8 mouse cellular contexts compared by ENCODE assay signal in the genomic region with DNA sequence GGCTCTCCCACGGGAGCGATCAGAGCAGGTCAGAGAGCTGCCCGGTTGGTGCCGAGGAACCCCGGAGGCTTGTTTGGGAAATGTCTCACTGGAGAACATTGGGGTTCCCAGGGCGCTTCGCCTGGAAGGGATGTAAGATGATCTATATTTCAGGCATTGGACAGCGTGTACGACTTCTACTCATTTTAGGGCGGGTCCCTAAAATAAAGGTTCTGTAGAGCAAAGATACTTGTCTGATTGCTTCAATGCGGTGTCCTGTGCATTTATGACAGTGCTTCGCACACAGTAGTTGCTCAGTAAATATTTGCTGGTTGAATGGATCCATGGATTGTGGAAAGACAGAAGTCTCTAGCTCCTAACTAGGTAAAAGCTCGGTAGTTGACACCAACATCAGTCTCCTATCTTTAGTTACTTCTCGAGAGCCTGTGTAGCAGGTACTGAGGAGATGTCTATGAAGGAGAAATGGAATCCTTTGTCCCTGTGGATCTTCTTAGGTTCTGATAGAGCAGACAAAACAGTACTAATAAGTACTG. TPM values are rescaled to one million over a fixed set of nuclear protein-coding genes. Genes with fewer than 3 reads are reported as not detected.
DNase-seq lines count a peak whose midpoint lies in the region; ATAC-seq lines count a peak whose summit lies in the region.

No protein-coding gene starts in this region.

- ATAC-seq in lung, embryonic 15.5 days (ENCODE audit: borderline replicate concordance, extremely low read depth, low FRiP score, low TSS enrichment) = no peak
- no peak for ATAC-seq in embryonic facial prominence, embryonic 11.5 days (replicated peaks; ENCODE audit: insufficient number of reproducible peaks, low FRiP score, low TSS enrichment, low read depth)
- ATAC-seq in neural tube, embryonic 13.5 days (ENCODE audit: low read depth) = no peak

- no peak for DNase-seq in lung, postnatal 25 days (ENCODE audit: low spot score)
- DNase-seq in embryonic facial prominence, embryonic 11.5 days (ENCODE audit: low spot score) = no peak
- DNase-seq in limb, embryonic 10.5 days (ENCODE audit: low spot score) = no peak
- no peak for DNase-seq in lung, postnatal 36 days
- DNase-seq in testis, postnatal 10 days (ENCODE audit: low spot score) = no peak
- DNase-seq in kidney, adult 9 months = no peak

- WGBS in lung, embryonic 15.5 days = 12% methylated on average over 14 of the region's 14 CpGs
- WGBS in embryonic facial prominence, embryonic 11.5 days = 24% methylated on average over 14 of the region's 14 CpGs
- WGBS in limb, embryonic 10.5 days = 27% methylated on average over 14 of the region's 14 CpGs
- WGBS in neural tube, embryonic 13.5 days = 25% methylated on average over 14 of the region's 14 CpGs

- H3K36me3 ChIP-seq in lung, embryonic 15.5 days = no peaks in the 10 kb centered on the region
- H3K36me3 ChIP-seq in embryonic facial prominence, embryonic 11.5 days (replicated peaks; ENCODE audit: control insufficient read depth, insufficient read depth, low read depth, low read length) = no peaks in the 10 kb centered on the region
- H3K36me3 ChIP-seq in limb, embryonic 10.5 days = no peaks in the 10 kb centered on the region
- H3K36me3 ChIP-seq in neural tube, embryonic 13.5 days = no peaks in the 10 kb centered on the region

- no peaks in the 10 kb centered on the region for H3K27me3 ChIP-seq in lung, embryonic 15.5 days
- no peaks in the 10 kb centered on the region for H3K27me3 ChIP-seq in embryonic facial prominence, embryonic 11.5 days (ENCODE audit: control insufficient read depth, insufficient read depth, low read length)
- no peaks in the 10 kb centered on the region for H3K27me3 ChIP-seq in limb, embryonic 10.5 days (ENCODE audit: low read depth, poor library complexity, severe bottlenecking)
- no peaks in the 10 kb centered on the region; the same call in 1 of the 2 replicates for H3K27me3 ChIP-seq in neural tube, embryonic 13.5 days

- H3K9ac ChIP-seq in lung, embryonic 15.5 days = peak overlapping the region; percentile 68
- peak overlapping the region; percentile 79 for H3K9ac ChIP-seq in embryonic facial prominence, embryonic 11.5 days (replicated peaks; ENCODE audit: low read length)
- H3K9ac ChIP-seq in neural tube, embryonic 13.5 days = peak overlapping the region; percentile 85

- H3K27ac ChIP-seq in lung, embryonic 15.5 days = peak overlapping the region; percentile 72
- H3K27ac ChIP-seq in embryonic facial prominence, embryonic 11.5 days (replicated peaks; ENCODE audit: low read depth, low read length) = no peak overlapping the region
- H3K27ac ChIP-seq in limb, embryonic 10.5 days = peak overlapping the region; percentile 87
- peak overlapping the region; percentile 65; the same call in 1 of the 2 replicates for H3K27ac ChIP-seq in neural tube, embryonic 13.5 days (replicated peaks)

- peaks cover 17% of the 10 kb centered on the region; the same call in 1 of the 2 replicates for H3K4me1 ChIP-seq in lung, embryonic 15.5 days
- 0 out of 2 replicates have a peak, but pooled peaks cover 3% of the 10 kb centered on the region for H3K4me1 ChIP-seq in embryonic facial prominence, embryonic 11.5 days (ENCODE audit: control insufficient read depth, insufficient read depth, low read length)
- H3K4me1 ChIP-seq in limb, embryonic 10.5 days = peaks cover 19% of the 10 kb centered on the region
- peaks cover 16% of the 10 kb centered on the region for H3K4me1 ChIP-seq in neural tube, embryonic 13.5 days (replicated peaks)

- H3K4me3 ChIP-seq in lung, embryonic 15.5 days = peak overlapping the region; percentile 77
- H3K4me3 ChIP-seq in embryonic facial prominence, embryonic 11.5 days (ENCODE audit: low read depth, low read length) = peak overlapping the region; percentile 75
- peak overlapping the region; percentile 90 for H3K4me3 ChIP-seq in limb, embryonic 10.5 days
- peak overlapping the region; percentile 81 for H3K4me3 ChIP-seq in neural tube, embryonic 13.5 days

- H3K9me3 ChIP-seq in lung, embryonic 15.5 days = no peaks in the 10 kb centered on the region
- no peaks in the 10 kb centered on the region for H3K9me3 ChIP-seq in embryonic facial prominence, embryonic 11.5 days (replicated peaks; ENCODE audit: control insufficient read depth, low read length)
- H3K9me3 ChIP-seq in limb, embryonic 10.5 days (replicated peaks) = no peaks in the 10 kb centered on the region
- H3K9me3 ChIP-seq in neural tube, embryonic 13.5 days = no peaks in the 10 kb centered on the region

- H3K4me2 ChIP-seq in lung, embryonic 15.5 days = peak overlapping the region; percentile 79
- H3K4me2 ChIP-seq in embryonic facial prominence, embryonic 11.5 days (ENCODE audit: low read depth, low read length) = peak overlapping the region; percentile 89
- H3K4me2 ChIP-seq in neural tube, embryonic 13.5 days = peak overlapping the region; percentile 73

RNA-seq across cellular contexts. Expression of gene Arfgef2, which starts 0.9 kb away (rescaled TPM):
- 4.2 and 5.0 TPM in 2 replicates for polyA plus RNA-seq in lung, embryonic 15.5 days (2015; fragmentation: Nextera tagmentation; extraction: Ambion mirVana)
- 3.5 and 4.0 TPM in 2 replicates for polyA plus RNA-seq in embryonic facial prominence, embryonic 11.5 days (2014; fragmentation: Nextera tagmentation; extraction: Ambion mirVana)
- polyA plus RNA-seq in limb, embryonic 10.5 days (2016; fragmentation: Nextera tagmentation; extraction: Ambion mirVana) = 4.4 and 5.2 TPM in 2 replicates
- 3.7 and 4.4 TPM in 2 replicates for polyA plus RNA-seq in neural tube, embryonic 13.5 days (2015; fragmentation: Nextera tagmentation; extraction: Ambion mirVana)

RNA-seq across cellular contexts. Expression of gene Trp53rkb, which starts 13.9 kb away (rescaled TPM):
- polyA plus RNA-seq in lung, embryonic 15.5 days (2015; fragmentation: Nextera tagmentation; extraction: Ambion mirVana) = 6.8 and 7.5 TPM in 2 replicates
- polyA plus RNA-seq in embryonic facial prominence, embryonic 11.5 days (2014; fragmentation: Nextera tagmentation; extraction: Ambion mirVana) = 8.9 and 10.3 TPM in 2 replicates
- 14.5 and 15.5 TPM in 2 replicates for polyA plus RNA-seq in limb, embryonic 10.5 days (2016; fragmentation: Nextera tagmentation; extraction: Ambion mirVana)
- 9.4 and 9.5 TPM in 2 replicates for polyA plus RNA-seq in neural tube, embryonic 13.5 days (2015; fragmentation: Nextera tagmentation; extraction: Ambion mirVana)
